Mouse (Mus musculus): Measurements from ENCODE around the gene Csnk1g1. TPM values are rescaled to one million over a fixed set of nuclear protein-coding genes. Genes with fewer than 3 reads are reported as not detected.

The Csnk1g1 gene
- polyA plus RNA-seq (2014; fragmentation: Nextera tagmentation; extraction: Ambion mirVana) = 18.4 and 19.6 TPM in 2 replicates

GRCm38 (mm10) chr9:65908394-65909300, at the start of gene Csnk1g1, which contains the start of gene Trip4:
Gene Csnk1g1, plus strand, starts transcription at chr9:65908924.
Gene Trip4, minus strand, starts transcription at chr9:65908794.
- H3K4me3 ChIP-seq (ENCODE audit: low read depth, low read length) = peak within 1 kb of the TSS; percentile 76
- H3K4me1 ChIP-seq (ENCODE audit: control insufficient read depth, insufficient read depth, low read length) = peaks cover 7% of the 10 kb centered on the region; the same call in 1 of the 2 replicates
- peak within 1 kb of the TSS; percentile 72 for H3K27ac ChIP-seq (ENCODE audit: low read depth, low read length)
- H3K4me2 ChIP-seq = peak within 1 kb of the TSS; percentile 87
- H3K9ac ChIP-seq (ENCODE audit: low read length) = peak within 1 kb of the TSS; percentile 84
- no peaks in the 10 kb centered on the region for H3K9me3 ChIP-seq (ENCODE audit: control insufficient read depth, low read length)
- ATAC-seq (ENCODE audit: low FRiP score) = peak; percentile 99
- H3K36me3 ChIP-seq (ENCODE audit: control insufficient read depth, insufficient read depth, low read length) = peaks cover 3% of the 10 kb centered on the region; the same call in 1 of the 2 replicates
- no peaks in the 10 kb centered on the region for H3K27me3 ChIP-seq (ENCODE audit: control insufficient read depth, insufficient read depth, low read length)
- 1% methylated on average over 38 of the region's 38 CpGs for WGBS
- DNase-seq (ENCODE audit: low spot score, missing footprints) = peak; percentile 98

DNA sequence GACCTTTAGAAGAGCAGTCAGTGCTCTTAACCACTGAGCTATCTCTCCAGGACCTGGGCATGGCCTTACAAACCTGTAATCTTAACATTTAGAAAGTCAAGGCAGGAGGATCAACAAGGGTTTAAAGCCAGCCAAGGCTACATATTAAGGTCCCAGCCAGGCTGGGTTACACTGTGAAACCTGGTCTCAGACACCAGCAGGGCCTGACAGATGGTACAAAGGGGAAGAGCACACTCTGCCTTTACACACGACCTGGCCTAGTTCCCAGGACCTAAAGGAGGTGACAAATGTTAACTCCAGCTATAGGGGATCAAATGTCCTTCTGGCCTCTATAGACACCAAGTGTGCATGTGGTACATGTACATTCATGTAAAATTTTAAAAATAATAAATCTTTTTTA, 49.1 kb upstream of the Csnk1g1 start:
- Histone ChIP-seq H3K4me1 (ENCODE audit: control insufficient read depth, insufficient read depth, low read length) (no peaks in the 10 kb centered on the region), H3K9me3 (ENCODE audit: control insufficient read depth, low read length) (no peaks in the 10 kb centered on the region), H3K36me3 (ENCODE audit: control insufficient read depth, insufficient read depth, low read length) (no peaks in the 10 kb centered on the region), H3K9ac (ENCODE audit: low read length) (no peak overlapping the region), H3K27me3 (ENCODE audit: control insufficient read depth, insufficient read depth, low read length) (no peaks in the 10 kb centered on the region), H3K4me3 (ENCODE audit: low read depth, low read length) (no peak overlapping the region), H3K27ac (ENCODE audit: low read depth, low read length) (no peak overlapping the region), H3K4me2 (no peak overlapping the region)
- no peak for DNase-seq (ENCODE audit: low spot score, missing footprints)
- WGBS = 76% methylated on average over 1 of the region's 1 CpGs
- ATAC-seq (ENCODE audit: low FRiP score) = no peak

- DNase-seq (ENCODE audit: low spot score, missing footprints) (peak; percentile 98), ATAC-seq (ENCODE audit: low FRiP score) (peak; percentile 91)
- H3K4me1 ChIP-seq (ENCODE audit: control insufficient read depth, insufficient read depth, low read length) = peaks cover 2% of the 10 kb centered on the region; the same call in 1 of the 2 replicates
- no peaks in the 10 kb centered on the region for H3K27me3 ChIP-seq (ENCODE audit: control insufficient read depth, insufficient read depth, low read length)
- no peaks in the 10 kb centered on the region for H3K9me3 ChIP-seq (ENCODE audit: control insufficient read depth, low read length)
- H3K27ac ChIP-seq (ENCODE audit: low read depth, low read length) = peak overlapping the region; percentile 16; the same call in 1 of the 2 replicates
- peak overlapping the region; percentile 67 for H3K4me2 ChIP-seq
- WGBS = under 1% methylated on average over 37 of the region's 37 CpGs
- no peaks in the 10 kb centered on the region for H3K36me3 ChIP-seq (ENCODE audit: control insufficient read depth, insufficient read depth, low read length)
- H3K4me3 ChIP-seq (ENCODE audit: low read depth, low read length) = peak overlapping the region; percentile 63
- H3K9ac ChIP-seq (ENCODE audit: low read length) = peak overlapping the region; percentile 78
Observed at GRCm38 (mm10) chr9:65884564-65885315, 24.0 kb upstream of the Csnk1g1 start.

DNA sequence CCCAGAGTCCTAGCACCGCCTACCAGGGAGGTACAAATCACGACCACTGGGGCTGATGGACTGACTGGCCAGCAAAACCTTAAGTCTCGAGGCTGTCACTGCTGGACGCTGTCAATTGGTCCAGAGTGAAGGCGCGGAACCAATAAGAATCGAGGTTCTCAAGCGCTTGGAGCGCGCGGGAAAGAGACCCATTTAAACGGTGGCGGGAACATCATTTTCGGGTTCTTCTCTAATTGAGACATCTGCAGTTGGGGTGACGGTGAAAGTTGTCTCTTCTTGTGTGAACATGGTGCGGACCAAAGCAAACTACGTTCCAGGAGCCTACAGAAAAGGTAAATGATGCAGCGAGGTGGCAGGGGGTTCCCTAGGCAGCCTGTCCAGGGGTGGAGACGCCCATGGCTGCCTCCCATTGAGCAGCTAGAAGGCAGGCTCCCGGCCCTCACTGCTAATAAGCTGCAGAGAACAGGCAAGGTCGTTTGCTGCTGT, 18.5 kb upstream of the Csnk1g1 start, which contains the start of gene Pclaf:
TSS of gene Pclaf (plus strand) at position 95 of the 486 bp plus-strand sequence.
- H3K4me1 ChIP-seq (ENCODE audit: control insufficient read depth, insufficient read depth, low read length) = peaks cover 6% of the 10 kb centered on the region; the same call in 1 of the 2 replicates
- no peak within 1 kb of the TSS; the same call in 1 of the 2 replicates for H3K27ac ChIP-seq (ENCODE audit: low read depth, low read length)
- peak within 1 kb of the TSS; percentile 64 for H3K4me2 ChIP-seq
- peak; percentile 97 for DNase-seq (ENCODE audit: low spot score, missing footprints)
- H3K4me3 ChIP-seq (ENCODE audit: low read depth, low read length) = peak within 1 kb of the TSS; percentile 68
- 0 out of 2 replicates have a peak, but pooled peaks cover 4% of the 10 kb centered on the region for H3K36me3 ChIP-seq (ENCODE audit: control insufficient read depth, insufficient read depth, low read length)
- H3K9me3 ChIP-seq (ENCODE audit: control insufficient read depth, low read length) = no peaks in the 10 kb centered on the region
- H3K9ac ChIP-seq (ENCODE audit: low read length) = peak within 1 kb of the TSS; percentile 83
- H3K27me3 ChIP-seq (ENCODE audit: control insufficient read depth, insufficient read depth, low read length) = no peaks in the 10 kb centered on the region
- under 1% methylated on average over 21 of the region's 21 CpGs for WGBS
- peak; percentile 96 for ATAC-seq (ENCODE audit: low FRiP score)

- H3K4me2 ChIP-seq = peak overlapping the region; percentile 64
- H3K36me3 ChIP-seq (ENCODE audit: control insufficient read depth, insufficient read depth, low read length) = 0 out of 2 replicates have a peak, but pooled peaks cover 4% of the 10 kb centered on the region
- H3K27me3 ChIP-seq (ENCODE audit: control insufficient read depth, insufficient read depth, low read length) = no peaks in the 10 kb centered on the region
- 7% methylated on average over 5 of the region's 5 CpGs for WGBS
- H3K9me3 ChIP-seq (ENCODE audit: control insufficient read depth, low read length) = no peaks in the 10 kb centered on the region
- H3K9ac ChIP-seq (ENCODE audit: low read length) = peak overlapping the region; percentile 83
- H3K4me3 ChIP-seq (ENCODE audit: low read depth, low read length) = peak overlapping the region; percentile 68
- H3K4me1 ChIP-seq (ENCODE audit: control insufficient read depth, insufficient read depth, low read length) = 0 out of 2 replicates have a peak, but pooled peaks cover 4% of the 10 kb centered on the region
- DNase-seq (ENCODE audit: low spot score, missing footprints) (peak; percentile 86), ATAC-seq (ENCODE audit: low FRiP score) (no peak)
- no peak overlapping the region for H3K27ac ChIP-seq (ENCODE audit: low read depth, low read length)
Observed at GRCm38 (mm10) chr9:65891126-65891525, 17.6 kb upstream of the Csnk1g1 start.

GRCm38 (mm10) chr9:65896977-65897376, 11.7 kb upstream of the Csnk1g1 start:
- H3K4me2 ChIP-seq = no peak overlapping the region
- H3K9ac ChIP-seq (ENCODE audit: low read length) = no peak overlapping the region
- no peak overlapping the region for H3K27ac ChIP-seq (ENCODE audit: low read depth, low read length)
- no peaks in the 10 kb centered on the region for H3K27me3 ChIP-seq (ENCODE audit: control insufficient read depth, insufficient read depth, low read length)
- DNase-seq (ENCODE audit: low spot score, missing footprints) = no peak
- H3K4me3 ChIP-seq (ENCODE audit: low read depth, low read length) = no peak overlapping the region
- no peak for ATAC-seq (ENCODE audit: low FRiP score)
- no peaks in the 10 kb centered on the region for H3K4me1 ChIP-seq (ENCODE audit: control insufficient read depth, insufficient read depth, low read length)
- H3K36me3 ChIP-seq (ENCODE audit: control insufficient read depth, insufficient read depth, low read length) = peaks cover 12% of the 10 kb centered on the region; the same call in 1 of the 2 replicates
- H3K9me3 ChIP-seq (ENCODE audit: control insufficient read depth, low read length) = no peaks in the 10 kb centered on the region
- 94% methylated on average over 2 of the region's 2 CpGs for WGBS

GRCm38 (mm10) chr9:65902879-65903278, 5.8 kb upstream of the Csnk1g1 start:
- Histone ChIP-seq H3K9me3 (ENCODE audit: control insufficient read depth, low read length) (no peaks in the 10 kb centered on the region), H3K4me3 (ENCODE audit: low read depth, low read length) (no peak overlapping the region), H3K36me3 (ENCODE audit: control insufficient read depth, insufficient read depth, low read length) (peaks cover 11% of the 10 kb centered on the region; the same call in 1 of the 2 replicates), H3K27me3 (ENCODE audit: control insufficient read depth, insufficient read depth, low read length) (no peaks in the 10 kb centered on the region), H3K4me2 (no peak overlapping the region), H3K27ac (ENCODE audit: low read depth, low read length) (no peak overlapping the region), H3K9ac (ENCODE audit: low read length) (no peak overlapping the region), H3K4me1 (ENCODE audit: control insufficient read depth, insufficient read depth, low read length) (peaks cover under 1% of the 10 kb centered on the region; the same call in 1 of the 2 replicates)
- 87% methylated on average over 3 of the region's 3 CpGs for WGBS
- DNase-seq (ENCODE audit: low spot score, missing footprints) (no peak), ATAC-seq (ENCODE audit: low FRiP score) (no peak)

DNA sequence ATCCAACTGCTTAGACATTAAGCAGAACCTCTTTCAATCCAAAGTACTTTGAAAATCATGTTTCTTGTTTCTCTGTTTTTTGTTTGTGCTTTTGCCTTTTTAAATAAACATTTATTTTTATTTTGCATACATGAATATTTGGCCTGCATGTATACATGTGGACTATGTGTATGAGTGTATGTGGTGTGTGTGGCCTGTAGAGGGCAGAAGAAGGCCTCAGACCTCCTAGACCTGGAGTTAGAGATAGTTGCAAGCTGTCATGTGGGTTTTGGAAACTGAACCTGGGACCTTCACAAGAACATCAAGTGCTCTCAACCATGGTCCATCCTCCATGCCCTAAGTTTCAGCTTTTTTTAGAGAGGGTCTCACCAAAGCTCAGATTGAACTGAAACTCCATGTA, 5.3 kb upstream of the Csnk1g1 start:
- H3K36me3 ChIP-seq (ENCODE audit: control insufficient read depth, insufficient read depth, low read length) = peaks cover 11% of the 10 kb centered on the region; the same call in 1 of the 2 replicates
- no peak overlapping the region for H3K4me3 ChIP-seq (ENCODE audit: low read depth, low read length)
- H3K9me3 ChIP-seq (ENCODE audit: control insufficient read depth, low read length) = no peaks in the 10 kb centered on the region
- DNase-seq (ENCODE audit: low spot score, missing footprints) (no peak), ATAC-seq (ENCODE audit: low FRiP score) (no peak)
- peaks cover 4% of the 10 kb centered on the region; the same call in 1 of the 2 replicates for H3K4me1 ChIP-seq (ENCODE audit: control insufficient read depth, insufficient read depth, low read length)
- no peaks in the 10 kb centered on the region for H3K27me3 ChIP-seq (ENCODE audit: control insufficient read depth, insufficient read depth, low read length)
- H3K9ac ChIP-seq (ENCODE audit: low read length) = no peak overlapping the region
- H3K4me2 ChIP-seq = no peak overlapping the region
- H3K27ac ChIP-seq (ENCODE audit: low read depth, low read length) = no peak overlapping the region

Measured in midbrain, embryonic 11.5 days (tissue).